Mouse (Mus musculus) 3T3-L1 (cell line): Measurements from ENCODE around the gene Foxp1.

Experiments
- DNase-seq: peaks from one replicate; pipeline ENCODE4 v3.0.0-alpha.2; 2015; ENCODE audit warnings: low read depth, low spot score

The Foxp1 gene

GRCm38 (mm10) chr6:98994902-98995301 lies 527.6 kb downstream of the Foxp1 start:
- DNase-seq: no peak

GRCm38 (mm10) chr6:98994104-98994787 lies 528.3 kb downstream of the Foxp1 start:
- no peak for DNase-seq

- DNase-seq: no peak
Measured at GRCm38 (mm10) chr6:98993231-98993630, 529.3 kb downstream of the Foxp1 start.

GRCm38 (mm10) chr6:98992772-98993147 lies 529.8 kb downstream of the Foxp1 start:
- no peak for DNase-seq

GRCm38 (mm10) chr6:98991900-98992771 lies 530.4 kb downstream of the Foxp1 start:
- no peak for DNase-seq

GRCm38 (mm10) chr6:98987533-98988169 lies 534.9 kb downstream of the Foxp1 start:
- no peak for DNase-seq

GRCm38 (mm10) chr6:98985452-98985851 lies 537.1 kb downstream of the Foxp1 start:
- DNase-seq: no peak

GRCm38 (mm10) chr6:98984626-98985025 lies 537.9 kb downstream of the Foxp1 start:
- DNase-seq: no peak

GRCm38 (mm10) chr6:98984026-98984425 lies 538.5 kb downstream of the Foxp1 start:
- DNase-seq: no peak

GRCm38 (mm10) chr6:98983311-98983838 lies 539.1 kb downstream of the Foxp1 start:
- DNase-seq: no peak

GRCm38 (mm10) chr6:98981265-98981664 lies 541.3 kb downstream of the Foxp1 start:
- DNase-seq: no peak

- no peak for DNase-seq
Measured at GRCm38 (mm10) chr6:98980432-98980831, 542.1 kb downstream of the Foxp1 start.

GRCm38 (mm10) chr6:98980001-98980400 lies 542.5 kb downstream of the Foxp1 start:
- DNase-seq: no peak

GRCm38 (mm10) chr6:98977806-98978205 lies 544.7 kb downstream of the Foxp1 start:
- DNase-seq: peak; percentile 9

GRCm38 (mm10) chr6:98975918-98976317 lies 546.6 kb downstream of the Foxp1 start:
- DNase-seq: no peak

- DNase-seq: no peak
Measured at GRCm38 (mm10) chr6:98973433-98973832, 549.1 kb downstream of the Foxp1 start.

GRCm38 (mm10) chr6:98972404-98972803 lies 550.1 kb downstream of the Foxp1 start:
- DNase-seq: no peak

GRCm38 (mm10) chr6:98959333-98959732 lies 563.2 kb downstream of the Foxp1 start:
- DNase-seq: peak; percentile 21

- peak; percentile 23 for DNase-seq
Measured at GRCm38 (mm10) chr6:98956522-98957169, 565.9 kb downstream of the Foxp1 start.

GRCm38 (mm10) chr6:98955706-98956105 lies 566.8 kb downstream of the Foxp1 start:
- peak; percentile 78 for DNase-seq

- peak; percentile 19 for DNase-seq
Measured at GRCm38 (mm10) chr6:98954439-98954838, 568.1 kb downstream of the Foxp1 start.
